Mouse (Mus musculus): ENCODE results near the gene Capn8. TPM values are rescaled to one million over a fixed set of nuclear protein-coding genes. Genes with fewer than 3 reads are reported as not detected.

Capn8 gene
- polyA plus RNA-seq, 1 experiment from 2014 or later, result not detected

- H3K9me3 ChIP-seq (ENCODE audit: control insufficient read depth, low read length), result no peaks in the 10 kb centered on the region
- no peaks in the 10 kb centered on the region for H3K36me3 ChIP-seq (ENCODE audit: control insufficient read depth, insufficient read depth, low read length)
- DNase-seq (ENCODE audit: low spot score) (no peak), ATAC-seq (ENCODE audit: low FRiP score) (no peak)
- no peak overlapping the region for H3K27ac ChIP-seq (ENCODE audit: low read depth, low read length)
- WGBS, result 78% methylated on average over 11 of the region's 11 CpGs
- H3K4me1 ChIP-seq (replicated peaks; ENCODE audit: control insufficient read depth, insufficient read depth, low read length), result no peaks in the 10 kb centered on the region; the same call in 1 of the 2 replicates
- no peaks in the 10 kb centered on the region for H3K27me3 ChIP-seq (ENCODE audit: control insufficient read depth, insufficient read depth, low read length)
- H3K4me2 ChIP-seq (replicated peaks; ENCODE audit: low read depth, low read length), result no peak overlapping the region
- H3K4me3 ChIP-seq (ENCODE audit: low read depth, low read length), result no peak overlapping the region
- no peak overlapping the region for H3K9ac ChIP-seq (ENCODE audit: low read depth, low read length)
Measured at GRCm38 (mm10) chr1:182669741-182670140, 104.9 kb downstream of the Capn8 start.

GRCm38 (mm10) chr1:182670563-182671342 lies 105.9 kb downstream of the Capn8 start:
- DNase-seq (ENCODE audit: low spot score), result no peak
- no peaks in the 10 kb centered on the region for H3K27me3 ChIP-seq (ENCODE audit: control insufficient read depth, insufficient read depth, low read length)
- H3K9ac ChIP-seq (ENCODE audit: low read depth, low read length), result no peak overlapping the region
- no peak for ATAC-seq (ENCODE audit: low FRiP score)
- H3K4me2 ChIP-seq (replicated peaks; ENCODE audit: low read depth, low read length), result no peak overlapping the region
- no peak overlapping the region for H3K4me3 ChIP-seq (ENCODE audit: low read depth, low read length)
- no peak overlapping the region for H3K27ac ChIP-seq (ENCODE audit: low read depth, low read length)
- WGBS, result 23% methylated on average over 11 of the region's 11 CpGs
- H3K9me3 ChIP-seq (ENCODE audit: control insufficient read depth, low read length), result no peaks in the 10 kb centered on the region
- H3K4me1 ChIP-seq (replicated peaks; ENCODE audit: control insufficient read depth, insufficient read depth, low read length), result no peaks in the 10 kb centered on the region; the same call in 1 of the 2 replicates
- H3K36me3 ChIP-seq (ENCODE audit: control insufficient read depth, insufficient read depth, low read length), result no peaks in the 10 kb centered on the region

- Histone ChIP-seq H3K27me3 (ENCODE audit: control insufficient read depth, insufficient read depth, low read length) (no peaks in the 10 kb centered on the region), H3K4me2 (replicated peaks; ENCODE audit: low read depth, low read length) (no peak overlapping the region), H3K36me3 (ENCODE audit: control insufficient read depth, insufficient read depth, low read length) (no peaks in the 10 kb centered on the region), H3K9me3 (ENCODE audit: control insufficient read depth, low read length) (no peaks in the 10 kb centered on the region), H3K9ac (ENCODE audit: low read depth, low read length) (no peak overlapping the region), H3K27ac (ENCODE audit: low read depth, low read length) (no peak overlapping the region), H3K4me1 (replicated peaks; ENCODE audit: control insufficient read depth, insufficient read depth, low read length) (no peaks in the 10 kb centered on the region; the same call in 1 of the 2 replicates), H3K4me3 (ENCODE audit: low read depth, low read length) (no peak overlapping the region)
- DNase-seq (ENCODE audit: low spot score), result no peak
- WGBS, result 40% methylated on average over 4 of the region's 4 CpGs
- no peak for ATAC-seq (ENCODE audit: low FRiP score)
Measured at GRCm38 (mm10) chr1:182671343-182671624, 106.5 kb downstream of the Capn8 start.

- H3K36me3 ChIP-seq (ENCODE audit: control insufficient read depth, insufficient read depth, low read length), result no peaks in the 10 kb centered on the region
- H3K4me2 ChIP-seq (replicated peaks; ENCODE audit: low read depth, low read length), result no peak overlapping the region
- WGBS, result 86% methylated on average over 8 of the region's 8 CpGs
- H3K4me3 ChIP-seq (ENCODE audit: low read depth, low read length), result no peak overlapping the region
- ATAC-seq (ENCODE audit: low FRiP score) (no peak), DNase-seq (ENCODE audit: low spot score) (no peak)
- H3K4me1 ChIP-seq (replicated peaks; ENCODE audit: control insufficient read depth, insufficient read depth, low read length), result no peaks in the 10 kb centered on the region; the same call in 1 of the 2 replicates
- H3K9ac ChIP-seq (ENCODE audit: low read depth, low read length), result no peak overlapping the region
- no peaks in the 10 kb centered on the region for H3K9me3 ChIP-seq (ENCODE audit: control insufficient read depth, low read length)
- H3K27ac ChIP-seq (ENCODE audit: low read depth, low read length), result no peak overlapping the region
- H3K27me3 ChIP-seq (ENCODE audit: control insufficient read depth, insufficient read depth, low read length), result no peaks in the 10 kb centered on the region
Measured at GRCm38 (mm10) chr1:182675346-182675745, 110.5 kb downstream of the Capn8 start.

GRCm38 (mm10) chr1:182678151-182678550 lies 113.3 kb downstream of the Capn8 start:
- H3K9ac ChIP-seq (ENCODE audit: low read depth, low read length), result no peak overlapping the region
- H3K4me2 ChIP-seq (replicated peaks; ENCODE audit: low read depth, low read length), result no peak overlapping the region
- ATAC-seq (ENCODE audit: low FRiP score) (no peak), DNase-seq (ENCODE audit: low spot score) (no peak)
- no peaks in the 10 kb centered on the region for H3K9me3 ChIP-seq (ENCODE audit: control insufficient read depth, low read length)
- no peak overlapping the region for H3K4me3 ChIP-seq (ENCODE audit: low read depth, low read length)
- H3K4me1 ChIP-seq (replicated peaks; ENCODE audit: control insufficient read depth, insufficient read depth, low read length), result no peaks in the 10 kb centered on the region
- H3K36me3 ChIP-seq (ENCODE audit: control insufficient read depth, insufficient read depth, low read length), result no peaks in the 10 kb centered on the region
- 97% methylated on average over 17 of the region's 17 CpGs for WGBS
- H3K27me3 ChIP-seq (ENCODE audit: control insufficient read depth, insufficient read depth, low read length), result no peaks in the 10 kb centered on the region
- H3K27ac ChIP-seq (ENCODE audit: low read depth, low read length), result no peak overlapping the region

- Histone ChIP-seq H3K36me3 (ENCODE audit: control insufficient read depth, insufficient read depth, low read length) (no peaks in the 10 kb centered on the region), H3K27ac (ENCODE audit: low read depth, low read length) (no peak overlapping the region)
Measured at GRCm38 (mm10) chr1:182679169-182679568, 114.4 kb downstream of the Capn8 start.

GRCm38 (mm10) chr1:182679582-182679981 lies 114.8 kb downstream of the Capn8 start:
- no peak for ATAC-seq (ENCODE audit: low FRiP score)
- DNase-seq (ENCODE audit: low spot score), result no peak

More at GRCm38 (mm10) chr1:182679169-182679568, 114.4 kb downstream of the Capn8 start:
- DNase-seq (ENCODE audit: low spot score) (no peak), ATAC-seq (ENCODE audit: low FRiP score) (no peak)
- WGBS, result 62% methylated on average over 3 of the region's 3 CpGs
- Histone ChIP-seq H3K9me3 (ENCODE audit: control insufficient read depth, low read length) (no peaks in the 10 kb centered on the region), H3K4me1 (replicated peaks; ENCODE audit: control insufficient read depth, insufficient read depth, low read length) (no peaks in the 10 kb centered on the region), H3K4me2 (replicated peaks; ENCODE audit: low read depth, low read length) (no peak overlapping the region), H3K27me3 (ENCODE audit: control insufficient read depth, insufficient read depth, low read length) (no peaks in the 10 kb centered on the region), H3K4me3 (ENCODE audit: low read depth, low read length) (no peak overlapping the region), H3K9ac (ENCODE audit: low read depth, low read length) (no peak overlapping the region)

More at GRCm38 (mm10) chr1:182679582-182679981, 114.8 kb downstream of the Capn8 start:
- no peaks in the 10 kb centered on the region for H3K4me1 ChIP-seq (replicated peaks; ENCODE audit: control insufficient read depth, insufficient read depth, low read length)
- WGBS, result 68% methylated on average over 7 of the region's 7 CpGs
- no peak overlapping the region for H3K4me3 ChIP-seq (ENCODE audit: low read depth, low read length)
- no peak overlapping the region for H3K27ac ChIP-seq (ENCODE audit: low read depth, low read length)
- H3K4me2 ChIP-seq (replicated peaks; ENCODE audit: low read depth, low read length), result no peak overlapping the region
- H3K9ac ChIP-seq (ENCODE audit: low read depth, low read length), result no peak overlapping the region
- no peaks in the 10 kb centered on the region for H3K9me3 ChIP-seq (ENCODE audit: control insufficient read depth, low read length)
- no peaks in the 10 kb centered on the region for H3K36me3 ChIP-seq (ENCODE audit: control insufficient read depth, insufficient read depth, low read length)
- no peaks in the 10 kb centered on the region for H3K27me3 ChIP-seq (ENCODE audit: control insufficient read depth, insufficient read depth, low read length)

Other genes starting within 250 kb of the Capn8 start
- 31.3 and 35.7 TPM in 2 replicates for gene Fbxo28, start 223.4 kb upstream of the Capn8 start, polyA plus RNA-seq (2014; fragmentation: Nextera tagmentation; extraction: Ambion mirVana)
- gene Trp53bp2, start 155.8 kb upstream of the Capn8 start, polyA plus RNA-seq (2014; fragmentation: Nextera tagmentation; extraction: Ambion mirVana), result 28.0 and 30.3 TPM in 2 replicates
- gene Capn2, start 47.4 kb upstream of the Capn8 start, polyA plus RNA-seq (2014; fragmentation: Nextera tagmentation; extraction: Ambion mirVana), result 69.5 and 78.2 TPM in 2 replicates
- not detected in 2 replicates for gene Ccdc185, start 184.2 kb downstream of the Capn8 start, polyA plus RNA-seq (2014; fragmentation: Nextera tagmentation; extraction: Ambion mirVana)
- gene Susd4, start 198.9 kb downstream of the Capn8 start, polyA plus RNA-seq (2014; fragmentation: Nextera tagmentation; extraction: Ambion mirVana), result 25.9 and 27.2 TPM in 2 replicates

Data from hindbrain, embryonic 11.5 days (tissue).